Mouse (Mus musculus): ENCODE results near the gene Dgkz. TPM values are rescaled to one million over a fixed set of nuclear protein-coding genes. Genes with fewer than 3 reads are reported as not detected.

The Dgkz gene
- polyA plus RNA-seq, 1 experiment from 2014 or later: 55.9 TPM

GRCm38 (mm10) chr2:91921790-91922570 is 53.7 kb downstream of the Dgkz start:
- H3K9ac ChIP-seq (ENCODE audit: low read length): peak overlapping the region; percentile 42; the same call in 1 of the 2 replicates
- peak; percentile 67 for ATAC-seq (ENCODE audit: low read depth)
- no peaks in the 10 kb centered on the region for H3K9me3 ChIP-seq (ENCODE audit: control insufficient read depth, low read length)
- peaks cover 40% of the 10 kb centered on the region for H3K27me3 ChIP-seq (ENCODE audit: control insufficient read depth, insufficient read depth, low read depth, low read length)
- no peak overlapping the region for H3K27ac ChIP-seq (ENCODE audit: low read length)
- peaks cover 13% of the 10 kb centered on the region for H3K36me3 ChIP-seq (ENCODE audit: control insufficient read depth, insufficient read depth, low read length)
- under 1% methylated on average over 63 of the region's 64 CpGs for whole genome bisulfite sequencing
- peak overlapping the region; percentile 60 for H3K4me3 ChIP-seq (ENCODE audit: low read length)
- H3K4me2 ChIP-seq (ENCODE audit: low read depth, low read length): peak overlapping the region; percentile 90
- H3K4me1 ChIP-seq (replicated peaks; ENCODE audit: control insufficient read depth, insufficient read depth, low read length): peaks cover 18% of the 10 kb centered on the region

GRCm38 (mm10) chr2:91921181-91921789 is 54.4 kb downstream of the Dgkz start:
- 2% methylated on average over 31 of the region's 31 CpGs for WGBS
- Histone ChIP-seq H3K4me2 (ENCODE audit: low read depth, low read length) (peak overlapping the region; percentile 90), H3K9ac (ENCODE audit: low read length) (no peak overlapping the region), H3K9me3 (ENCODE audit: control insufficient read depth, low read length) (no peaks in the 10 kb centered on the region), H3K27ac (ENCODE audit: low read length) (no peak overlapping the region), H3K4me3 (ENCODE audit: low read length) (peak overlapping the region; percentile 60), H3K4me1 (replicated peaks; ENCODE audit: control insufficient read depth, insufficient read depth, low read length) (peaks cover 18% of the 10 kb centered on the region), H3K36me3 (ENCODE audit: control insufficient read depth, insufficient read depth, low read length) (peaks cover 16% of the 10 kb centered on the region), H3K27me3 (ENCODE audit: control insufficient read depth, insufficient read depth, low read depth, low read length) (peaks cover 40% of the 10 kb centered on the region)
- peak; percentile 40 for ATAC-seq (ENCODE audit: low read depth)

- no peak overlapping the region for H3K4me3 ChIP-seq (ENCODE audit: low read length)
- H3K27ac ChIP-seq (ENCODE audit: low read length): no peak overlapping the region
- H3K4me1 ChIP-seq (replicated peaks; ENCODE audit: control insufficient read depth, insufficient read depth, low read length): peaks cover 18% of the 10 kb centered on the region
- 48% methylated on average over 4 of the region's 4 CpGs for WGBS
- H3K9ac ChIP-seq (ENCODE audit: low read length): no peak overlapping the region
- H3K27me3 ChIP-seq (ENCODE audit: control insufficient read depth, insufficient read depth, low read depth, low read length): peaks cover 40% of the 10 kb centered on the region
- no peak for ATAC-seq (ENCODE audit: low read depth)
- H3K9me3 ChIP-seq (ENCODE audit: control insufficient read depth, low read length): no peaks in the 10 kb centered on the region
- peaks cover 16% of the 10 kb centered on the region for H3K36me3 ChIP-seq (ENCODE audit: control insufficient read depth, insufficient read depth, low read length)
- no peak overlapping the region for H3K4me2 ChIP-seq (ENCODE audit: low read depth, low read length)
Measured at GRCm38 (mm10) chr2:91920130-91920529, 55.5 kb downstream of the Dgkz start.

DNA sequence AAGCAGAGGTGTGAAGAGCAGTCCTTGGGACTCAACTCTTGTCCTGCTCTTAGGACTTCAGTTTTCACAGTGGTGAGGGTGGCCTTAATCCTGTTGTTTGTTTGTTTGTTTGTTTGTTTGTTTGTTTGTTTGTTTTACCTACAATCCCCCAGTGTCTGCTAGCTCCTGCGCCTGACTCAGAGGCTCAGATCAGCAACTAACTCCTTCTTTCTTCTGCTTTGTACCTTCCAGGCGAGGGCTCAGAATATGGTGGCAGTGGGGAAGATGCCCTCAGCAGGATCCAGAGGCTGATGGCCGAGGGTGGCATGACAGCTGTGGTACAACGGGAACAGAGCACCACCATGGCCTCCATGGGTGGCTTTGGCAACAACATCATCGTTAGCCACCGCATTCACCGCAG is 58.6 kb downstream of the Dgkz start:
- Histone ChIP-seq H3K36me3 (ENCODE audit: control insufficient read depth, insufficient read depth, low read length) (peaks cover 16% of the 10 kb centered on the region), H3K4me3 (ENCODE audit: low read length) (no peak overlapping the region), H3K27ac (ENCODE audit: low read length) (no peak overlapping the region), H3K9me3 (ENCODE audit: control insufficient read depth, low read length) (no peaks in the 10 kb centered on the region), H3K4me2 (ENCODE audit: low read depth, low read length) (no peak overlapping the region), H3K27me3 (ENCODE audit: control insufficient read depth, insufficient read depth, low read depth, low read length) (peaks cover 17% of the 10 kb centered on the region), H3K9ac (ENCODE audit: low read length) (no peak overlapping the region), H3K4me1 (replicated peaks; ENCODE audit: control insufficient read depth, insufficient read depth, low read length) (peaks cover 6% of the 10 kb centered on the region)
- no peak for ATAC-seq (ENCODE audit: low read depth)
- WGBS: 93% methylated on average over 7 of the region's 7 CpGs

- H3K27ac ChIP-seq (ENCODE audit: low read length): no peak overlapping the region
- H3K4me1 ChIP-seq (replicated peaks; ENCODE audit: control insufficient read depth, insufficient read depth, low read length): peaks cover 3% of the 10 kb centered on the region; the same call in 1 of the 2 replicates
- H3K36me3 ChIP-seq (ENCODE audit: control insufficient read depth, insufficient read depth, low read length): peaks cover 20% of the 10 kb centered on the region
- no peak overlapping the region for H3K9ac ChIP-seq (ENCODE audit: low read length)
- H3K4me3 ChIP-seq (ENCODE audit: low read length): no peak overlapping the region
- H3K9me3 ChIP-seq (ENCODE audit: control insufficient read depth, low read length): no peaks in the 10 kb centered on the region
- H3K4me2 ChIP-seq (ENCODE audit: low read depth, low read length): no peak overlapping the region
- whole genome bisulfite sequencing: 85% methylated on average over 7 of the region's 7 CpGs
- peaks cover 11% of the 10 kb centered on the region for H3K27me3 ChIP-seq (ENCODE audit: control insufficient read depth, insufficient read depth, low read depth, low read length)
- no peak for ATAC-seq (ENCODE audit: low read depth)
Measured at GRCm38 (mm10) chr2:91916346-91916977, 59.2 kb downstream of the Dgkz start.

GRCm38 (mm10) chr2:91913328-91914110 is 62.1 kb downstream of the Dgkz start:
- no peak overlapping the region for H3K9ac ChIP-seq (ENCODE audit: low read length)
- H3K4me3 ChIP-seq (ENCODE audit: low read length): no peak overlapping the region
- peak; percentile 73 for ATAC-seq (ENCODE audit: low read depth)

DNA sequence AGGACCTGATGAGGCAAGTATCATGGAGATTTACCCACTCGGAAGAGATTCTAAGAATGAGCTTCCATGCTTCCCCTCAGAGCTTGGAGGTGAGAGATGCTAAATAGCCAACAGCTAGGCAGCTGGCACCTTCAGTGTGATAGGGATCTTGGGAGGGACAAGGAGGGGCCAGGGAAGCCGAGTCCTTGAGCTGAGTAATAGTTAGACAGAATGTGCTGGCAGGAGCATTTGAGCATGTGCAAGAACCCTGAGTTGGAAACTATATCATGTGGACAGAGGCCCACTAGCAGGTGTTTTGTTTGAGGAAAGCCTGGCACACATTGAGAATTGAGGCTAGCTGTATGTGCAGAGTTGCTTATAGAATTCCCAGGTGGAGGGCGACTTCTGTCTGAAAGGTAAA is 63.0 kb downstream of the Dgkz start:
- WGBS: 53% methylated on average over 3 of the region's 3 CpGs
- Histone ChIP-seq H3K4me1 (replicated peaks; ENCODE audit: control insufficient read depth, insufficient read depth, low read length) (no peaks in the 10 kb centered on the region), H3K27me3 (ENCODE audit: control insufficient read depth, insufficient read depth, low read depth, low read length) (no peaks in the 10 kb centered on the region), H3K9ac (ENCODE audit: low read length) (no peak overlapping the region), H3K36me3 (ENCODE audit: control insufficient read depth, insufficient read depth, low read length) (peaks cover 19% of the 10 kb centered on the region), H3K27ac (ENCODE audit: low read length) (no peak overlapping the region), H3K4me3 (ENCODE audit: low read length) (no peak overlapping the region), H3K9me3 (ENCODE audit: control insufficient read depth, low read length) (no peaks in the 10 kb centered on the region), H3K4me2 (ENCODE audit: low read depth, low read length) (no peak overlapping the region)
- no peak for ATAC-seq (ENCODE audit: low read depth)

More at GRCm38 (mm10) chr2:91913328-91914110, 62.1 kb downstream of the Dgkz start:
- WGBS: 67% methylated on average over 7 of the region's 7 CpGs
- Histone ChIP-seq H3K9me3 (ENCODE audit: control insufficient read depth, low read length) (no peaks in the 10 kb centered on the region), H3K27me3 (ENCODE audit: control insufficient read depth, insufficient read depth, low read depth, low read length) (no peaks in the 10 kb centered on the region), H3K36me3 (ENCODE audit: control insufficient read depth, insufficient read depth, low read length) (peaks cover 26% of the 10 kb centered on the region), H3K4me1 (replicated peaks; ENCODE audit: control insufficient read depth, insufficient read depth, low read length) (no peaks in the 10 kb centered on the region), H3K27ac (ENCODE audit: low read length) (no peak overlapping the region), H3K4me2 (ENCODE audit: low read depth, low read length) (no peak overlapping the region)

- H3K9me3 ChIP-seq (ENCODE audit: control insufficient read depth, low read length): no peaks in the 10 kb centered on the region
- ATAC-seq (ENCODE audit: low read depth): no peak
- WGBS: 96% methylated on average over 2 of the region's 2 CpGs
- no peak overlapping the region for H3K4me3 ChIP-seq (ENCODE audit: low read length)
- no peak overlapping the region for H3K9ac ChIP-seq (ENCODE audit: low read length)
- no peak overlapping the region for H3K4me2 ChIP-seq (ENCODE audit: low read depth, low read length)
- H3K36me3 ChIP-seq (ENCODE audit: control insufficient read depth, insufficient read depth, low read length): 0 out of 2 replicates have a peak, but pooled peaks cover 6% of the 10 kb centered on the region
- no peak overlapping the region for H3K27ac ChIP-seq (ENCODE audit: low read length)
- H3K27me3 ChIP-seq (ENCODE audit: control insufficient read depth, insufficient read depth, low read depth, low read length): no peaks in the 10 kb centered on the region
- no peaks in the 10 kb centered on the region for H3K4me1 ChIP-seq (replicated peaks; ENCODE audit: control insufficient read depth, insufficient read depth, low read length)
Measured at GRCm38 (mm10) chr2:91906141-91906540, 69.5 kb downstream of the Dgkz start.
